Mouse (Mus musculus): ENCODE data around the gene Eef1akmt3.

DNA sequence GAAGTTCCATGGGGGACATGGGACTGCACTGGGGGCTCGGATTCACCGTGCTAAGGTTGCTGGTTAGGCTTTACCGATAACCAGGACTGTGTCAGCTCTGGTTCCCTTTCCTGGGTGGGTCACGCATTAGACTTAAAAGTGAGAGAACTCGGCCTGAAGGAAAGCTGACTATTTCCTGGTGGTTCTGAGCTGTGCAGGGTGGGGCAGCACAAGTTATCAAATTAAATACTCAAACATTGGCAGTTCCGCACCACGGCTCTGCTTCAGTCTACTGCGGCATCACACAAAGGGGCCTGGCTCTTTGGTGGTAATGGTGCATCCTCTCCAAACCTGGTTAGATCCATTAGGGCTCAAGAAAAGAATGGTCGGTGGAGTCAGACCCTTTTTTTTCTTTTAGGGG is 40.0 kb downstream of the Eef1akmt3 start:
- TF ChIP-seq MAFK (IDR thresholded peaks at IDR 0.05; ENCODE audit: insufficient read depth, low read depth, low read length) (no peak), CHD2 (IDR thresholded peaks at IDR 0.05; ENCODE audit: low read depth, low read length) (no peak), ZNF384 (IDR thresholded peaks at IDR 0.05; ENCODE audit: low read depth, low read length) (0 out of 2 replicates have a peak, but pooled peaks have one; percentile 17), ZC3H11A (IDR thresholded peaks at IDR 0.05; ENCODE audit: borderline replicate concordance, low read depth, low read length) (no peak)

Measured in ES-E14 (cell line).